Mouse (Mus musculus) erythroblast, embryonic 14.5 days (primary cell): ENCODE measurements around the gene Lyzl6. TPM values are rescaled to one million over a fixed set of nuclear protein-coding genes. Genes with fewer than 3 reads are reported as not detected.

Experiments used
- H3K27me3 ChIP-seq: 2 replicates; pipeline ENCODE4 v1.6.1; 2012; ENCODE audit warnings: inconsistent platforms; ENCODE audit not compliant: control insufficient read depth
- H3K36me3 ChIP-seq: 2 replicates; pipeline ENCODE4 v1.6.1; 2012; ENCODE audit warnings: mild to moderate bottlenecking, inconsistent platforms; ENCODE audit not compliant: control insufficient read depth
- H3K4me1 ChIP-seq: 2 replicates; pipeline ENCODE4 v1.6.1; 2012; ENCODE audit warnings: inconsistent platforms; ENCODE audit not compliant: control insufficient read depth
- H3K4me3 ChIP-seq: replicated peaks from 2 replicates; pipeline ENCODE3; 2012; ENCODE audit warnings: moderate library complexity, mild to moderate bottlenecking, inconsistent platforms
- H3K9me3 ChIP-seq: 2 replicates; pipeline ENCODE4 v1.6.1; 2012; ENCODE audit warnings: low read length, inconsistent platforms, mixed read lengths; ENCODE audit not compliant: control insufficient read depth
- GATA1 ChIP-seq: IDR thresholded peaks from 2 replicates; pipeline ENCODE4 v1.6.1; 2012; ENCODE audit warnings: low read length, inconsistent platforms, mixed read lengths
- TAL1 ChIP-seq: IDR thresholded peaks from 3 replicates; pipeline ENCODE4 v1.6.1; 2012; ENCODE audit warnings: low read length, inconsistent platforms, mixed read lengths
- polyA plus RNA-seq: library from polyadenylated mRNA; stranded (reverse); fragments of >175 nt; gene quantifications from 2 replicates; pipeline ENCODE4 v1.2.3, GENCODE M21; 2012

Gene Lyzl6
- polyA plus RNA-seq, 1 experiment: not detected

DNA sequence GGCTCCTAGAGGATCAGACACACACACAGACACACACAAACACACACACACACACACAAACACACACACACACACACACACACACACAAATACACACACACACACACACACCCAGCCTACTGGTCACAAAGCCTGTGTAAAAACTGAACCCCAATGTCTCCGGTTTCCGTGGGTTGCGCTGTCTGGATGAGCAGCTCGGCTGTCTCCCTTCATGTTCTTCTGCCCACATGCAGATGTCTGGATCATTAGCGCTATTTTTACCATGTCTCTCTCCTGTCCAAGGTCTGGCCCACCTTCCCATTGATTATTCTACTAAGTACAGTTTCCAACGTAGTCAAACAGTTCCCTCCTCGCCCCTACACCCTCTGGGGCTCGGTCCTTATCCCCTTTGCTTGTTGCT, 24.4 kb upstream of the Lyzl6 start:
- Histone ChIP-seq H3K27me3 (peaks cover 3% of the 10 kb centered on the region), H3K36me3 (no peaks in the 10 kb centered on the region), H3K9me3 (no peaks in the 10 kb centered on the region), H3K4me1 (peaks cover 3% of the 10 kb centered on the region), H3K4me3 (no peak overlapping the region)
- TF ChIP-seq TAL1 (no peak), GATA1 (no peak)

DNA sequence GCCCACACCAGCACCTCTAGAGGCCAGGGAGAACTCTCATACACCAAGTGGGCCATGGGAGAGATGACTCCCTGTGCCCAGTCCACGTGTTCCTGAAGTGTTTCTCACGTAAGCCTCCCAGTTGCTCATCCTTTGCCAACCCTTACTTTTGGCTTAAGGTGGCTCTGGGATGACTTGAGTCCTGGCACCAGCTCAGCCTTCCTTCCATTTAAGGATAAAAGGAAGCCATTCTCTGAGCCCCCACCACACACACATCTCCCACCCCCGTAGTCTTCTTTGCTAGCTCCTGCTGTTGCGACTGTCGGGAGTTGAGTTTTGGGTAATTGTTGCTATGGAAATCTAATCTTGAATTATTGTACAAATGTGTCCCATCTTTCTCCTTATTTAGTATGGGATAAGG, 23.9 kb upstream of the Lyzl6 start:
- H3K9me3 ChIP-seq: no peaks in the 10 kb centered on the region
- H3K27me3 ChIP-seq: peaks cover 3% of the 10 kb centered on the region
- no peak for TF ChIP-seq TAL1
- TF ChIP-seq GATA1: no peak
- no peaks in the 10 kb centered on the region for H3K36me3 ChIP-seq
- peaks cover 3% of the 10 kb centered on the region for H3K4me1 ChIP-seq
- H3K4me3 ChIP-seq: no peak overlapping the region

- peaks cover 3% of the 10 kb centered on the region for H3K4me1 ChIP-seq
- H3K27me3 ChIP-seq: peaks cover 6% of the 10 kb centered on the region
- no peak overlapping the region for H3K4me3 ChIP-seq
- no peak for TF ChIP-seq TAL1
- TF ChIP-seq GATA1: no peak
- H3K36me3 ChIP-seq: no peaks in the 10 kb centered on the region
- no peaks in the 10 kb centered on the region for H3K9me3 ChIP-seq
Observed at GRCm38 (mm10) chr11:103661863-103662262, 23.2 kb upstream of the Lyzl6 start.

- TF ChIP-seq GATA1 (no peak), TAL1 (no peak)
Observed at GRCm38 (mm10) chr11:103658189-103658588, 19.5 kb upstream of the Lyzl6 start.

GRCm38 (mm10) chr11:103656520-103656919, 17.8 kb upstream of the Lyzl6 start:
- Histone ChIP-seq H3K27me3 (peaks cover 46% of the 10 kb centered on the region), H3K9me3 (no peaks in the 10 kb centered on the region), H3K4me3 (no peak overlapping the region), H3K36me3 (no peaks in the 10 kb centered on the region), H3K4me1 (no peaks in the 10 kb centered on the region)
- TF ChIP-seq GATA1: no peak
- TF ChIP-seq TAL1: no peak

More at GRCm38 (mm10) chr11:103658189-103658588, 19.5 kb upstream of the Lyzl6 start:
- Histone ChIP-seq H3K36me3 (no peaks in the 10 kb centered on the region), H3K4me3 (no peak overlapping the region), H3K4me1 (peaks cover 3% of the 10 kb centered on the region), H3K9me3 (no peaks in the 10 kb centered on the region), H3K27me3 (peaks cover 30% of the 10 kb centered on the region)

- Histone ChIP-seq H3K27me3 (peaks cover 76% of the 10 kb centered on the region), H3K9me3 (no peaks in the 10 kb centered on the region), H3K4me1 (no peaks in the 10 kb centered on the region), H3K36me3 (no peaks in the 10 kb centered on the region), H3K4me3 (no peak overlapping the region)
- TF ChIP-seq GATA1: no peak
- no peak for TF ChIP-seq TAL1
Observed at GRCm38 (mm10) chr11:103653359-103653965, 14.8 kb upstream of the Lyzl6 start.

GRCm38 (mm10) chr11:103651426-103651825, 12.7 kb upstream of the Lyzl6 start:
- H3K4me1 ChIP-seq: no peaks in the 10 kb centered on the region
- H3K27me3 ChIP-seq: peaks cover 86% of the 10 kb centered on the region
- TF ChIP-seq GATA1 (no peak), TAL1 (no peak)
- no peaks in the 10 kb centered on the region for H3K9me3 ChIP-seq
- H3K4me3 ChIP-seq: no peak overlapping the region
- H3K36me3 ChIP-seq: no peaks in the 10 kb centered on the region

- peaks cover 79% of the 10 kb centered on the region for H3K27me3 ChIP-seq
- H3K9me3 ChIP-seq: no peaks in the 10 kb centered on the region
- TF ChIP-seq TAL1 (no peak), GATA1 (no peak)
- no peak overlapping the region for H3K4me3 ChIP-seq
- H3K4me1 ChIP-seq: no peaks in the 10 kb centered on the region
- H3K36me3 ChIP-seq: no peaks in the 10 kb centered on the region
Observed at GRCm38 (mm10) chr11:103649983-103650493, 11.3 kb upstream of the Lyzl6 start.

DNA sequence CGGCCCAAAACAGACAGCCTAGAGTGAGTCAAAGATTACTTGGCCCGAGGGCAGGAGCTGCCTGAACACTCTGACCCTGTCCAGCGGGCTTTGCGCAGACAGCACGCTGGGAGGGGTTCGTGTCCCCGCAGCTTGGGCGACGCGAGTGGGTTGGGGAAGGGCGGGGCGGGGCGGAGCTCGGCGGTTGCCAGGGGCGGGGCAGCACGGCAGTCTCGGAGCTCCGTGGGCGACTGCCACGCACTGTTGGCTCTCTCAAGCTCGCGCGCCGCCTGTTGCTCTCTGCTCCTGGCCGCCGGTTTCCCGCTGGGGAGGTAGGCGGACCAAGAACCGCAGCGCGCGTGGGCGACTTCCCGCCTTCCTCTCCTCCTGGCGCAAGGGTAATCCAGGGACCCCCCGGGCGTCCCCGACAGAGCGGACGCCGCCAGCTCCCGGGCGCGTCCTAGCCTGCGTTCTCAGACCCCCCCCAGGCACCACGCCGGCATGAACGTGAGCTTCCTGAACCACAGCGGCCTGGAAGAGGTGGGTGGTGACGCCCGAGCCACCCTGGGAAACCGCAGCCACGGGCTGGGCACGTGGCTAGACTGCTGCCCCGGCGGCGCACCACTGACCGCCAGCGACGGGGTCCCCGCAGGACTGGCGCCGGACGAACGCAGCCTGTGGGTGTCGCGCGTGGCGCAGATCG, 10.8 kb upstream of the Lyzl6 start, which contains the start of gene Rprml:
Gene Rprml (plus strand): TSS at position 270 of the 682 bp plus-strand sequence.
- TF ChIP-seq GATA1 (no peak), TAL1 (no peak)
- Histone ChIP-seq H3K4me1 (no peaks in the 10 kb centered on the region), H3K36me3 (no peaks in the 10 kb centered on the region), H3K4me3 (no peak within 1 kb of the TSS), H3K27me3 (peaks cover 75% of the 10 kb centered on the region), H3K9me3 (no peaks in the 10 kb centered on the region)

DNA sequence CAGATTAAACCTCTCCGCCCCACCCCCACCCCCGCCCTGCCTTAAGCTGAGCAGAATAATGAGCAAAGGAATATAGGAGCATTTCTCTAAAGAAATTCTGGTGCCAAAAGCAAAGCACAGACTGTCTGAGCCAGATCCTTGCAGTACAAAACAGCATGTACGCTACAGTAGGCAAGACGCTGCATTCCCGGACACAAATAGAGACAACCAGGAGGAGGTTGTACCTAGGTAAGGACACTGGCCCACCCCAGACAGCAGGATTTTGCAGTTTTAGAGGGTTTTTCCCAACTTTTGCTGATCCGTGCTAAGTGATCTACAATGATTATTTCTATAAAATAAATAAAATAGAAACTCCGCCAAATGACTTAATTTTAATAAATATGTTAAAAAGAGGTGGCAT, 10.0 kb upstream of the Lyzl6 start:
- Histone ChIP-seq H3K4me3 (no peak overlapping the region), H3K27me3 (peaks cover 69% of the 10 kb centered on the region), H3K4me1 (no peaks in the 10 kb centered on the region), H3K36me3 (no peaks in the 10 kb centered on the region), H3K9me3 (no peaks in the 10 kb centered on the region)
- no peak for TF ChIP-seq GATA1
- no peak for TF ChIP-seq TAL1
